Mouse (Mus musculus) myocyte (in vitro differentiated cells): Measurements from ENCODE around the gene Idh2. TPM values are rescaled to one million over a fixed set of nuclear protein-coding genes. Genes with fewer than 3 reads are reported as not detected.
A peak's percentile ranks its signal among the peaks of the same experiment; 100 is the strongest.

Experiments
- H3K27me3 ChIP-seq: one replicate; pipeline ENCODE4 v1.6.1; 2011; ENCODE audit not compliant: control insufficient read depth, insufficient read depth, insufficient read length
- H3K36me3 ChIP-seq: one replicate; pipeline ENCODE4 v1.6.1; 2011; ENCODE audit not compliant: control insufficient read depth, insufficient read depth
- H3K4me2 ChIP-seq: one replicate; pipeline ENCODE4 v1.6.1; 2011; ENCODE audit warnings: low read depth, control low read depth
- H3K4me3 ChIP-seq: one replicate; pipeline ENCODE4 v1.5.1; 2011; ENCODE audit warnings: mild to moderate bottlenecking, control low read depth, moderate library complexity
- H3K79me2 ChIP-seq: one replicate; pipeline ENCODE4 v1.6.1; 2011; ENCODE audit not compliant: control insufficient read depth, insufficient read depth
- H3ac ChIP-seq: one replicate; pipeline ENCODE4 v1.6.1; 2011; ENCODE audit not compliant: control insufficient read depth, insufficient read length
- CEBPB ChIP-seq: IDR thresholded peaks from 2 replicates; pipeline ENCODE4 v1.6.1; 2011; ENCODE audit warnings: mild to moderate bottlenecking, moderate library complexity; ENCODE audit not compliant: poor library complexity, insufficient read depth, severe bottlenecking
- E2F4 ChIP-seq: IDR thresholded peaks from one replicate; pipeline ENCODE4 v1.6.1; 2011; ENCODE audit warnings: mild to moderate bottlenecking, control low read depth, moderate library complexity; ENCODE audit not compliant: insufficient read depth
- MAX ChIP-seq: IDR thresholded peaks from one replicate; pipeline ENCODE4 v1.6.1; 2011; ENCODE audit warnings: low read depth, mild to moderate bottlenecking, control low read depth
- MYOD1 ChIP-seq, 3 experiments: IDR thresholded peaks; one replicate each; pipeline ENCODE4 v1.6.1; 2011; ENCODE audit warnings: control low read depth in 2 of 3, low read depth in 2 of 3, mild to moderate bottlenecking in 2 of 3, moderate library complexity in 1 of 3; ENCODE audit not compliant: insufficient read length in 2 of 3, control insufficient read depth in 1 of 3
- MYOG ChIP-seq, 3 experiments: IDR thresholded peaks; one replicate each; pipeline ENCODE4 v1.6.1; 2011; ENCODE audit warnings: control low read depth in 2 of 3, low read depth in 2 of 3, mild to moderate bottlenecking in 2 of 3; ENCODE audit not compliant: insufficient read length in 2 of 3, control insufficient read depth in 1 of 3, insufficient read depth in 1 of 3
- POLR2A ChIP-seq: IDR thresholded peaks from one replicate; pipeline ENCODE4 v1.6.1; 2011; ENCODE audit warnings: low read depth, mild to moderate bottlenecking, control low read depth, moderate library complexity; ENCODE audit not compliant: insufficient read length
- POLR2AphosphoS2 ChIP-seq: IDR thresholded peaks from one replicate; pipeline ENCODE4 v1.6.1; 2011; ENCODE audit warnings: low read depth, control low read depth; ENCODE audit not compliant: insufficient read length
- REST ChIP-seq: IDR thresholded peaks from one replicate; pipeline ENCODE4 v1.6.1; 2011; ENCODE audit warnings: mild to moderate bottlenecking, control low read depth, moderate library complexity; ENCODE audit not compliant: insufficient read depth, insufficient read length
- SRF ChIP-seq: IDR thresholded peaks from one replicate; pipeline ENCODE4 v1.6.1; 2011; ENCODE audit warnings: low read depth; ENCODE audit not compliant: control insufficient read depth, insufficient read length
- TCF12 ChIP-seq: IDR thresholded peaks from one replicate; pipeline ENCODE4 v1.6.1; 2011; ENCODE audit warnings: mild to moderate bottlenecking, control low read depth; ENCODE audit not compliant: poor library complexity, insufficient read depth, severe bottlenecking
- TCF3 ChIP-seq: IDR thresholded peaks from one replicate; pipeline ENCODE4 v1.6.1; 2011; ENCODE audit warnings: low read depth, control low read depth; ENCODE audit not compliant: insufficient read length
- USF1 ChIP-seq: IDR thresholded peaks from one replicate; pipeline ENCODE4 v1.6.1; 2011; ENCODE audit warnings: low read depth, mild to moderate bottlenecking, control low read depth, moderate library complexity
- polyA plus RNA-seq: library from polyadenylated mRNA; unstranded; fragments of >200 nt; fragmentation: generic; extraction: Trizol; gene quantifications from one replicate; pipeline ENCODE4 v1.2.1, GENCODE M21; 2012; ENCODE audit warnings: missing spikeins

Idh2 gene
- polyA plus RNA-seq, 1 experiment: 159 TPM

- H3ac ChIP-seq: no peak overlapping the region
- H3K79me2 ChIP-seq: no peaks in the 10 kb centered on the region
- H3K4me3 ChIP-seq: no peak overlapping the region
- H3K36me3 ChIP-seq: no peaks in the 10 kb centered on the region
- TF ChIP-seq MYOD1 (IDR thresholded peaks at IDR 0.05; ENCODE audit: control insufficient read depth in 1 of 3, insufficient read length in 2 of 3, low read depth in 2 of 3) (no peak), E2F4 (no peak), POLR2A (no peak), REST (no peak), MYOG (IDR thresholded peaks at IDR 0.05; ENCODE audit: control insufficient read depth in 1 of 3, insufficient read depth in 1 of 3, insufficient read length in 2 of 3, low read depth in 2 of 3) (peak in 1 of 3 experiments; percentile 25)
- no peak overlapping the region for H3K4me2 ChIP-seq
- no peaks in the 10 kb centered on the region for H3K27me3 ChIP-seq
These were observed 33.3 kb downstream of the Idh2 start for GRCm38 (mm10) chr7:80081586-80082554.

- TF ChIP-seq USF1 (no peak), SRF (no peak), MYOG (IDR thresholded peaks at IDR 0.05; ENCODE audit: control insufficient read depth in 1 of 3, insufficient read depth in 1 of 3, insufficient read length in 2 of 3, low read depth in 2 of 3) (peak in 1 of 3 experiments; percentile 11), MAX (no peak)
- Histone ChIP-seq H3K4me2 (peak overlapping the region; percentile 30), H3K27me3 (no peaks in the 10 kb centered on the region), H3K36me3 (no peaks in the 10 kb centered on the region), H3K4me3 (no peak overlapping the region), H3K79me2 (no peaks in the 10 kb centered on the region), H3ac (no peak overlapping the region)
These were observed 36.3 kb downstream of the Idh2 start for GRCm38 (mm10) chr7:80078792-80079301.

- no peaks in the 10 kb centered on the region for H3K27me3 ChIP-seq
- no peak overlapping the region for H3ac ChIP-seq
- no peak overlapping the region for H3K4me2 ChIP-seq
- no peaks in the 10 kb centered on the region for H3K79me2 ChIP-seq
- no peak overlapping the region for H3K4me3 ChIP-seq
- no peaks in the 10 kb centered on the region for H3K36me3 ChIP-seq
- no peak for TF ChIP-seq REST
- TF ChIP-seq MYOG (IDR thresholded peaks at IDR 0.05; ENCODE audit: control insufficient read depth in 1 of 3, insufficient read depth in 1 of 3, insufficient read length in 2 of 3, low read depth in 2 of 3): no peak
- TF ChIP-seq POLR2A: no peak
- no peak for TF ChIP-seq E2F4
- TF ChIP-seq USF1: no peak
- no peak for TF ChIP-seq SRF
- TF ChIP-seq CEBPB: no peak
- TF ChIP-seq TCF12: no peak
These were observed 37.4 kb downstream of the Idh2 start for GRCm38 (mm10) chr7:80077801-80078200.

- TF ChIP-seq SRF: no peak
- no peak for TF ChIP-seq MYOG (IDR thresholded peaks at IDR 0.05; ENCODE audit: control insufficient read depth in 1 of 3, insufficient read depth in 1 of 3, insufficient read length in 2 of 3, low read depth in 2 of 3)
- TF ChIP-seq POLR2A: no peak
- no peak for TF ChIP-seq USF1
- no peak for TF ChIP-seq POLR2AphosphoS2
- no peak for TF ChIP-seq TCF12
- no peak for TF ChIP-seq CEBPB
- TF ChIP-seq MYOD1 (IDR thresholded peaks at IDR 0.05; ENCODE audit: control insufficient read depth in 1 of 3, insufficient read length in 2 of 3, low read depth in 2 of 3): no peak
- no peak for TF ChIP-seq MAX
- no peak for TF ChIP-seq REST
- no peak for TF ChIP-seq TCF3
- TF ChIP-seq E2F4: no peak
- no peaks in the 10 kb centered on the region for H3K27me3 ChIP-seq
- H3K79me2 ChIP-seq: no peaks in the 10 kb centered on the region
- no peak overlapping the region for H3K4me2 ChIP-seq
- no peak overlapping the region for H3K4me3 ChIP-seq
- no peak overlapping the region for H3ac ChIP-seq
- no peaks in the 10 kb centered on the region for H3K36me3 ChIP-seq
These were observed 38.1 kb downstream of the Idh2 start for GRCm38 (mm10) chr7:80076961-80077716.
